Mouse (Mus musculus) cerebellum, postnatal 14 days (tissue): Measurements from ENCODE around the gene Dus2.
A peak's percentile ranks its signal among the peaks of the same experiment; 100 is the strongest.

Source experiments
- DNase-seq, 2 experiments: peaks; one replicate each; pipeline ENCODE4 v3.0.0; 2021; ENCODE audit warnings: mixed read lengths in 2 of 2

The Dus2 gene

GRCm38 (mm10) chr8:106046872-106047559, 55.9 kb downstream of the Dus2 start:
- no peak for DNase-seq

GRCm38 (mm10) chr8:106047854-106048630, 56.9 kb downstream of the Dus2 start:
- DNase-seq: no peak

- DNase-seq: no peak
These were observed 58.7 kb downstream of the Dus2 start for GRCm38 (mm10) chr8:106049840-106050239.

GRCm38 (mm10) chr8:106051068-106051467, 59.9 kb downstream of the Dus2 start:
- no peak for DNase-seq

GRCm38 (mm10) chr8:106052510-106053089, 61.5 kb downstream of the Dus2 start:
- no peak for DNase-seq

GRCm38 (mm10) chr8:106054190-106054811, 63.2 kb downstream of the Dus2 start:
- DNase-seq: no peak

GRCm38 (mm10) chr8:106055038-106055437, 63.9 kb downstream of the Dus2 start:
- peak; percentile 34 to 64 for DNase-seq

GRCm38 (mm10) chr8:106056455-106056982, 65.4 kb downstream of the Dus2 start:
- no peak for DNase-seq

- DNase-seq: peak; percentile 95 to 96
These were observed 67.8 kb downstream of the Dus2 start, which contains the start of gene Nfatc3 for GRCm38 (mm10) chr8:106058731-106059612. Nfatc3 (plus strand) TSS chr8:106058840.

GRCm38 (mm10) chr8:106059613-106060371, 68.7 kb downstream of the Dus2 start:
- DNase-seq: no peak

- no peak for DNase-seq
These were observed 69.4 kb downstream of the Dus2 start for GRCm38 (mm10) chr8:106060521-106060920.

- DNase-seq: no peak
These were observed 70.5 kb downstream of the Dus2 start for GRCm38 (mm10) chr8:106061686-106062085.

- no peak for DNase-seq
These were observed 71.9 kb downstream of the Dus2 start for GRCm38 (mm10) chr8:106063046-106063445.

GRCm38 (mm10) chr8:106066721-106067120, 75.6 kb downstream of the Dus2 start:
- no peak for DNase-seq

GRCm38 (mm10) chr8:106069565-106069964, 78.4 kb downstream of the Dus2 start:
- DNase-seq: peak in 1 of 2 experiments; percentile 23

GRCm38 (mm10) chr8:106072113-106072512, 81.0 kb downstream of the Dus2 start:
- DNase-seq: no peak

- no peak for DNase-seq
These were observed 83.1 kb downstream of the Dus2 start for GRCm38 (mm10) chr8:106074236-106074635.

- no peak for DNase-seq
These were observed 83.5 kb downstream of the Dus2 start for GRCm38 (mm10) chr8:106074659-106075058.

GRCm38 (mm10) chr8:106075161-106075862, 84.2 kb downstream of the Dus2 start:
- DNase-seq: peak; percentile 31 to 38

- no peak for DNase-seq
These were observed 84.7 kb downstream of the Dus2 start for GRCm38 (mm10) chr8:106075863-106076174.

- DNase-seq: peak; percentile 34 to 48
These were observed 85.5 kb downstream of the Dus2 start for GRCm38 (mm10) chr8:106076612-106077011.
